Mouse (Mus musculus): ENCODE measurements around the gene Klrb1b. TPM values are rescaled to one million over a fixed set of nuclear protein-coding genes. Genes with fewer than 3 reads are reported as not detected.
"Not testable (repeated sequence)": the region's sequence is repeated elsewhere in the genome, so short reads cannot be mapped to it uniquely, and the experiment has no call there.

Klrb1b gene
- total RNA-seq, 1 experiment = not detected

DNA sequence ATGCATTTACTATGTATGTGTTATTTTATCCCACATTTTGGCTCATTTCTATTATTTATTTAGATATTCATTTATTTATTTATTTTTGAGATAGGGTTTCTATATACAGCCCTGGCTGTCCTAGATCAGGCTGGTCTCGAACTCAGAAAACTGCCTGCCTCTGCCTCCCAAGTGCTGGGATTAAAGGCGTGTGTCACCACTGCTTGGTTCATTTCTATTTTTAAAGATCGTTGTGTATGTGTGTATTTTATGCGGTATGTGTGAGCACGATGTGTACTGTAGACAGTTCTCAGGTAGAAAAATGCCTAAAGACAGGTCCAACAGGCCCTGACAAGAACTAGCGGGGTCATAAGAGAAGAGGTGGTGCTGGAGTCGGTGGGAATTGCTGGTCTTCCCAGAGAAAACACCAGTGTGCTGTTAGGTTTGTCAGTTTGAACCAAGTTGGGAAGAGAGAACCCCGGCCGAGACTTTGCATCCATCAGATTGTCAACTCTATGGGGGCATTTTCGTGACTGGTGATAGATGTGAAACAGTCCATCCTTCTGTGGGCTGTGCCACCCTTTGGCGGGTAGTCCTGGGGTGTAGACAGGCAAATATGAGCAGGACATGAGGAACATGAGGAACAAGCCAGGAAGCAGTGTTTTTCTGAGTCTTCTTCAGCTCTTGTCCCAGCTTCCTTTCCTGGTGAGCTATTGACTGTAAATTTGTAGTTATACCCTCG, 28.8 kb downstream of the Klrb1b start:
- H3K27ac ChIP-seq (ENCODE audit: insufficient read depth, low read depth, low read length, poor library complexity, severe bottlenecking) = no peak overlapping the region
- H3K9me3 ChIP-seq (ENCODE audit: control insufficient read depth, insufficient read depth, low read depth, low read length) = no peaks in the 10 kb centered on the region
- peak overlapping the region in 1 of 2 experiments; percentile 53; a peak in 2 of 4 replicates for H3K4me3 ChIP-seq (ENCODE audit: insufficient read depth in 1 of 2, low read depth in 1 of 2, low read length in 2 of 2, poor library complexity in 1 of 2, severe bottlenecking in 1 of 2)
- TF ChIP-seq MAFK (IDR thresholded peaks at IDR 0.05; ENCODE audit: insufficient read depth, low read depth, low read length) (no peak), HCFC1 (IDR thresholded peaks at IDR 0.05; ENCODE audit: borderline replicate concordance, insufficient read depth, low read length) (no peak), ZNF384 (IDR thresholded peaks at IDR 0.05; ENCODE audit: low read depth, low read length) (no peak), ZC3H11A (IDR thresholded peaks at IDR 0.05; ENCODE audit: borderline replicate concordance, low read depth, low read length) (no peak), CHD2 (IDR thresholded peaks at IDR 0.05; ENCODE audit: low read depth, low read length) (no peak)
- DNase-seq (ENCODE audit: low read depth, low spot score) = no peak
- in situ Hi-C loops (cut with MboI; ENCODE audit: low sequenced_read_pairs in 2 of 2, unreplicated experiment in 2 of 2) = loop anchor here in 1 of 2 experiments (5.0 kb wide), 1 partner anchor 35 kb away; no protein-coding TSS in a partner anchor
- H3K9ac ChIP-seq (ENCODE audit: insufficient read depth, low read depth, low read length, poor library complexity, severe bottlenecking) = no peak overlapping the region
- peaks cover 1 to 8% of the 10 kb centered on the region in 2 experiments; a peak in 1 of 4 replicates for H3K4me1 ChIP-seq (ENCODE audit: control insufficient read depth in 2 of 2, insufficient read depth in 2 of 2, low read length in 2 of 2, poor library complexity in 1 of 2)
- no peaks in the 10 kb centered on the region for H3K36me3 ChIP-seq (ENCODE audit: control insufficient read depth, insufficient read depth, low read length, poor library complexity, severe bottlenecking)

DNA sequence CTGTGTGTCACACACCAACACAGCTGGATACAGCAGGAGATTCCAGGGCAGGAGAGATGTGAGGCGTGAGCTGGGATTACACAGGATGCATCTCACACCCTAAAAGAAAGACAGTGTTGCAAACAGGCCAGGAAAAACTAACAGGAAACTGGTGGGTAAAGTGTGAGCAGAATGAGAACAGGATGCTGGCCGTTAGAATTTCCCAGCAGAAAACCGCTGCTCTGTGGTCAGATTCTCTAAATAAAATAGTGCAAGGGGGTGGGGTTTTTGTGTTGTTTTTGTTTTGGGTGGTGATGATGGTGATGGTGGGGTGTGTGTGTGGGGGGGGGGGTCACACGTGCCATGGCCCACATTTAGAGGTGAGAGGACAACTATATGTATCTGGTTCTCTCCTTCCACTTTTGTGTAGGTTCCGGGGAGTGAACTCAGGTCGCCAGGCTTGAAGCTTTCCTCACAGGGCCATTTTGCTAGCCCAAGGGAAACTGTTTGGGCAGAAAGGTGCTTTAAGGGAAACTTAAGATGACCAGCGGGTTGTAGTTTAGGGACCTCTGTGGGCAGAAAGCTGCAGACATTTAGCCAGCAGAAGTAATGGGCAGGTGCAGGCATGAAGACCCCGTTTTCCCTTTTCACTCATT, 29.7 kb downstream of the Klrb1b start:
- TF ChIP-seq ZNF384 (IDR thresholded peaks at IDR 0.05; ENCODE audit: low read depth, low read length) (no peak), MAFK (IDR thresholded peaks at IDR 0.05; ENCODE audit: insufficient read depth, low read depth, low read length) (no peak), ZC3H11A (IDR thresholded peaks at IDR 0.05; ENCODE audit: borderline replicate concordance, low read depth, low read length) (no peak), CHD2 (IDR thresholded peaks at IDR 0.05; ENCODE audit: low read depth, low read length) (no peak), HCFC1 (IDR thresholded peaks at IDR 0.05; ENCODE audit: borderline replicate concordance, insufficient read depth, low read length) (no peak)
- no peak overlapping the region for H3K9ac ChIP-seq (ENCODE audit: insufficient read depth, low read depth, low read length, poor library complexity, severe bottlenecking)
- no peaks in the 10 kb centered on the region for H3K36me3 ChIP-seq (ENCODE audit: control insufficient read depth, insufficient read depth, low read length, poor library complexity, severe bottlenecking)
- H3K9me3 ChIP-seq (ENCODE audit: control insufficient read depth, insufficient read depth, low read depth, low read length) = no peaks in the 10 kb centered on the region
- peaks cover 1 to 8% of the 10 kb centered on the region in 2 experiments; a peak in 1 of 4 replicates for H3K4me1 ChIP-seq (ENCODE audit: control insufficient read depth in 2 of 2, insufficient read depth in 2 of 2, low read length in 2 of 2, poor library complexity in 1 of 2)
- DNase-seq (ENCODE audit: low read depth, low spot score) = no peak
- no peak overlapping the region for H3K27ac ChIP-seq (ENCODE audit: insufficient read depth, low read depth, low read length, poor library complexity, severe bottlenecking)
- in situ Hi-C loops (cut with MboI; ENCODE audit: low sequenced_read_pairs in 2 of 2, unreplicated experiment in 2 of 2) = loop anchor here in 1 of 2 experiments (5.0 kb wide), 1 partner anchor 34 kb away; no protein-coding TSS in a partner anchor
- H3K4me3 ChIP-seq (ENCODE audit: insufficient read depth in 1 of 2, low read depth in 1 of 2, low read length in 2 of 2, poor library complexity in 1 of 2, severe bottlenecking in 1 of 2) = no peak overlapping the region

DNA sequence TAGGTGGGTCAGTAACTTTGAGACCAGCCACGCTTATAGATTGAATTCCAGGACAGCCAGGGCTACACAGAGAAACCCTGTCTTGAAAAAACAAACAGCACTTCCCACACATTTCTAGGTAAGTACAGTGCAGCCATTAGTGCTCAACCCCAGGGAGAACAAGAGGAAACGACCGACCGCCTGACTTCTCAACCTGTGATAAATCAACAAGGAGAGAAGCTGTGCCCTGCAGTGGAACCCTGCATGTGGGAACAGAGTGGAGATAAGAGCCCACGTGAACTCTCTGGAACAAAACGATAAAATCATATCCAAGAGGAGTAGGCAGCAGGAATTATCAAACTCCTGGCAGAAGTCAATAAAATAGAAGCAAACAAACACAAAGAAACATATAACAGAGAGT, 32.4 kb downstream of the Klrb1b start:
- Histone ChIP-seq H3K36me3 (ENCODE audit: control insufficient read depth, insufficient read depth, low read length, poor library complexity, severe bottlenecking) (no peaks in the 10 kb centered on the region), H3K9me3 (ENCODE audit: control insufficient read depth, insufficient read depth, low read depth, low read length) (no peaks in the 10 kb centered on the region), H3K9ac (ENCODE audit: insufficient read depth, low read depth, low read length, poor library complexity, severe bottlenecking) (no peak overlapping the region), H3K4me1 (ENCODE audit: control insufficient read depth in 2 of 2, insufficient read depth in 2 of 2, low read length in 2 of 2, poor library complexity in 1 of 2) (peaks cover 1 to 8% of the 10 kb centered on the region in 2 experiments; a peak in 1 of 4 replicates), H3K4me3 (ENCODE audit: insufficient read depth in 1 of 2, low read depth in 1 of 2, low read length in 2 of 2, poor library complexity in 1 of 2, severe bottlenecking in 1 of 2) (no peak overlapping the region), H3K27ac (ENCODE audit: insufficient read depth, low read depth, low read length, poor library complexity, severe bottlenecking) (no peak overlapping the region)
- no peak for TF ChIP-seq CHD2 (IDR thresholded peaks at IDR 0.05; ENCODE audit: low read depth, low read length)
- no peak for TF ChIP-seq ZC3H11A (IDR thresholded peaks at IDR 0.05; ENCODE audit: borderline replicate concordance, low read depth, low read length)
- no peak for TF ChIP-seq HCFC1 (IDR thresholded peaks at IDR 0.05; ENCODE audit: borderline replicate concordance, insufficient read depth, low read length)
- no peak for TF ChIP-seq MAFK (IDR thresholded peaks at IDR 0.05; ENCODE audit: insufficient read depth, low read depth, low read length)
- no peak for TF ChIP-seq ZNF384 (IDR thresholded peaks at IDR 0.05; ENCODE audit: low read depth, low read length)
- DNase-seq (ENCODE audit: low read depth, low spot score) = no peak
- in situ Hi-C loops (cut with MboI; ENCODE audit: low sequenced_read_pairs in 2 of 2, unreplicated experiment in 2 of 2) = loop anchor here in 1 of 2 experiments (5.0 kb wide), 1 partner anchor 171 kb away; the partner anchor contains the start of gene Klrb1a

DNA sequence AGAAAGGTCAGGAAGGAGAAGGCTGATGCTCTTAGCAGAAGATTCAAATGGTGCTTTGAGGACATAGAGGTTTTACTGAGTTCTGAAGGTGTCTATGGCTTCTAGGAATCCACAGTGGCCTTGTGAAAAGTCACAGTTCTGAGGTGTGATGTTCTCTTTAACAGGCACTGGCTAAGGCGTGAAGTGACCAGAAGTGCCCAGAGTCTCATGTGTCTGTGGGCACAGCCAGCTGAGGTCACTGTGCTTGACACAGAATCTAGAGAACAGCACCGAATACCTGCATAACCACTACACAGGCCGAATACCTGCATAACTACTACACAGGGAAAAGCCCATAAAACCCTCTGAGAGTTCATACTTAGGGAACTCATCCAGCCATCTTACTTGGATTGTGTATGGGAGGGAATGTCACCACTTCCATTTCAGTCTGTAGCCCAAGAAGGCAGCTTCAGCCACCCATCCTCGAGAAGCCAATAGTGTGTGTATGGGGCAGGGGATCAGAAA, 35.6 kb downstream of the Klrb1b start:
- DNase-seq (ENCODE audit: low read depth, low spot score); H3K27ac ChIP-seq (ENCODE audit: insufficient read depth, low read depth, low read length, poor library complexity, severe bottlenecking); H3K4me3 ChIP-seq (ENCODE audit: insufficient read depth in 1 of 2, low read depth in 1 of 2, low read length in 2 of 2, poor library complexity in 1 of 2, severe bottlenecking in 1 of 2); H3K36me3 ChIP-seq (ENCODE audit: control insufficient read depth, insufficient read depth, low read length, poor library complexity, severe bottlenecking); H3K4me1 ChIP-seq (ENCODE audit: control insufficient read depth in 2 of 2, insufficient read depth in 2 of 2, low read length in 2 of 2, poor library complexity in 1 of 2); H3K9me3 ChIP-seq (ENCODE audit: control insufficient read depth, insufficient read depth, low read depth, low read length); H3K9ac ChIP-seq (ENCODE audit: insufficient read depth, low read depth, low read length, poor library complexity, severe bottlenecking): not testable (repeated sequence)
- in situ Hi-C loops (cut with MboI; ENCODE audit: low sequenced_read_pairs in 2 of 2, unreplicated experiment in 2 of 2) = loop anchor here in 1 of 2 experiments (5.0 kb wide), 1 partner anchor 168 kb away; the partner anchor contains the start of gene Klrb1a

Measured in ES-E14 (cell line).